Mouse (Mus musculus) lung, adult 2 months (tissue): ENCODE data around the gene Prpf40a. TPM values are rescaled to one million over a fixed set of nuclear protein-coding genes. Genes with fewer than 3 reads are reported as not detected.

Source experiments
- DNase-seq: peaks from one replicate; pipeline ENCODE4 v3.0.0; 2022
- H3K4me1 ChIP-seq: fragments of 200-500 bp; 2 replicates; pipeline ENCODE4 v1.6.1; 2011; ENCODE audit warnings: low read length; ENCODE audit not compliant: control insufficient read depth, insufficient read depth
- H3K4me3 ChIP-seq: fragments of 200-500 bp; replicated peaks from 2 replicates; pipeline ENCODE3; 2011; ENCODE audit warnings: low read depth, mild to moderate bottlenecking, control low read depth, low read length; ENCODE audit errors: extremely low read depth
- CTCF ChIP-seq: fragments of 200-500 bp; IDR thresholded peaks from 2 replicates; pipeline ENCODE4 v1.5.1; 2011; ENCODE audit warnings: mild to moderate bottlenecking, low read length, control low read depth; ENCODE audit not compliant: insufficient read depth
- POLR2A ChIP-seq: fragments of 200-500 bp; IDR thresholded peaks from 2 replicates; pipeline ENCODE4 v1.6.1; 2011; ENCODE audit warnings: low read depth, mild to moderate bottlenecking, control low read depth, low read length, borderline replicate concordance; ENCODE audit errors: extremely low read depth
- WGBS: fragments of 180-500 bp; shearing (Covaris S2); methylation state at CpG from one replicate; pipeline ENCODE4 v1.1.7; 2018; 5-methylcytosine and 5-hydroxymethylcytosine counted together
- polyA plus RNA-seq: library from polyadenylated mRNA; depleted of rRNA; stranded (reverse); fragments of >200 nt; gene quantifications from 2 replicates; pipeline ENCODE4 v1.2.3, GENCODE M21; 2012

Prpf40a gene
- polyA plus RNA-seq, 1 experiment = 21.6 TPM

DNA sequence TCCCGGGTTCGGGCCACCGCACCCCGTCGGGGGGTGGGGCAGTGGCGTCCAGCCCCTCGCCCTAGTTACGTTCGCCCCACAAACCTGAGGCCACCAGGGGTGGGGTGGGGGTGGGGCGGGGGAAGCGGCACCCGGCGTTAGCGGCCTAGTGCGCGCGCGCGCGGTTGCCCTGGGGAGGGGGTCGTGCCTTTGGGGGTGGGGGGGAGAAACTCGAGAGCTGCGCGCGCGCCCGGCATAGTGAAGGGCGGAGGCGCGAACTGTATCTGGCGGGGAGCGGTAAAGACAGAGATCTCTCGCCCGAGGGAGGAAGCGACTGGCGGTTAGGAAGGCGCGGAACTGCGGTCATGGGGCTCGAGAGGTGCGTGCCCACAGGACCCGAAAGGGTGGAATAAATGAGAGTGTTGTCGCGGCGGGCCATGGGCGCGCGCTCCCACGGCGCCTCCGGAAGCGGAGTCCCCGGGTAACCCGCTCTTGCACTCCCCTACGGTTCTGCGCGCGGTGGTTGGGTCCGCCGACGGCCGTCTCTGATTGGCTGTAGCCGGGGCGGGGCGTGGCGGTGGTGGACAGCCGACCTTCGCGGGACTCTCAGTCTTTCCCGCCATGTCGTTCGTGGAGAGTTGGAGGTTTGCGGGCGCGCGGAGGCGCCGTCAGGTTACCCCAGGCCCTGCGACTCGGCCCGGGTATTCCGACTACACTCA, 588 bp upstream of the Prpf40a start, which contains the start of gene Arl6ip6:
Gene Arl6ip6, plus strand, starts transcription at position 204 of the 698 bp plus-strand sequence.
- DNase-seq = peak; percentile 99
- TF ChIP-seq CTCF (no peak), POLR2A (peak; percentile 70; the same call in 1 of the 2 replicates)
- Histone ChIP-seq H3K4me3 (peak within 1 kb of the TSS; percentile 95), H3K4me1 (peaks cover 3% of the 10 kb centered on the region; the same call in 1 of the 2 replicates)
- WGBS = under 1% methylated on average over 69 of the region's 82 CpGs

DNA sequence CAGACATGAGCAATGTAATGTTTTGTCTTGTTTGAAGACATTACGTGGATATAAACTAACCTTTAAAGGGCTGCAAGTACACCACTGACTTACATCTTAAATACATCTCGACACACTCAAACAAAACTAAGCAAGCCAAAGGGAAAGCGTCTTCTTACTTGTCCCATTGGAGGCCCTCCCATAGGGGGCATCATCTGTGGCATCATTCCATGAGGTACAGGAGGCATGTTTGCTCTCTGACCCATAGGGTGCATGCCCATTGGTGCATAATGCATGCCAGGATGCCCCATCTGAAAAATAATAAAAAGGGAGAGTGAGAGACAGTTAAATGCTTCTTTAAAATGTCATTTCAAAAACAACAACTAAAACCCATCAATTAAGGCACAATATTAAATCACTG, 1.3 kb downstream of the Prpf40a start:
- no peak for DNase-seq
- Histone ChIP-seq H3K4me3 (no peak overlapping the region), H3K4me1 (peaks cover 3% of the 10 kb centered on the region; the same call in 1 of the 2 replicates)
- WGBS = 68% methylated on average over 3 of the region's 3 CpGs
- TF ChIP-seq POLR2A (no peak), CTCF (no peak)

DNA sequence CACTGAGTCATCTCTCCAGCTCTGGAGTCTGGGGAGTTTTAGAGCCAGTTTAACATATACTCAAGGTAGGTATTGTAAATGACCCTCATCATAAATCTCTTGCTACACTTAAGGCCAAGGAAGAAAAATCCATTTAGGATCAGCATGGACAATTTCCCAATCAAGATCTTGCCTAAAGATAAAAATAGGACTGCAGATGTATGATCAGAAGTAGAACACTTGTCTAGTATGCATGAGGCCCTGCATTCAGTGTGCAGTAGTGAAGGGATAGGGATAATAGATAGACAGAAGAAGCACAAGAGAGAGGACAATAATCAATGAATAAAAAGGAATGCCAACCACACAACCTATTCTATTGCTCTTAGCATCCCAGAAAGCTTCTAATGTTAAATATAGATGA, 11.2 kb downstream of the Prpf40a start:
- TF ChIP-seq POLR2A = no peak
- TF ChIP-seq CTCF = no peak

GRCm38 (mm10) chr2:53178966-53179365, 12.1 kb downstream of the Prpf40a start:
- DNase-seq = no peak
- H3K4me3 ChIP-seq = no peak overlapping the region
- TF ChIP-seq POLR2A (no peak), CTCF (no peak)
- WGBS = 57% methylated on average over 3 of the region's 3 CpGs
- no peaks in the 10 kb centered on the region for H3K4me1 ChIP-seq

More for the DNA sequence above, 11.2 kb downstream of the Prpf40a start:
- Histone ChIP-seq H3K4me3 (no peak overlapping the region), H3K4me1 (no peaks in the 10 kb centered on the region)
- DNase-seq = no peak

- Histone ChIP-seq H3K4me3 (no peak overlapping the region), H3K4me1 (no peaks in the 10 kb centered on the region)
- TF ChIP-seq POLR2A = no peak
- TF ChIP-seq CTCF = no peak
- no peak for DNase-seq
These were observed 17.1 kb downstream of the Prpf40a start for GRCm38 (mm10) chr2:53173966-53174365.

DNA sequence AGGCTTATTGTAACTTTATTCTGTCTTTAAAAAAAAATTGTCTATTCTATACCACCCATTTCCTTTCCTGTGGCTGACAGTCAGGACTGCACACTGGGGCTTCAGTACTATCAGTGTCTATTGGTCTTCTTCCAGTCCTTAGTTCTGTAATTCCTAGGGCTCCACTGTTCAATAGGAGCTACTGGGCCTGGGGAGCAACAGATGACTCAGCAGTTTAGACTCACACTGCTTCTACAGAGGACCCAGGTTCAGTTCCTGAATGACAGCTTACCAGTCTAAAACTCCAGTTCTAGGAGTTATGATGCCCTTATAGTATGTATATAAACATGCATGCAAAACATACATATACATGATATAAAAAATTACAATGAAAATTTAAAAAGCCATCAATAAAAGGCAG, 44.2 kb downstream of the Prpf40a start:
- TF ChIP-seq CTCF = no peak
- TF ChIP-seq POLR2A = no peak
- no peak overlapping the region for H3K4me3 ChIP-seq
- DNase-seq = no peak
- no peaks in the 10 kb centered on the region for H3K4me1 ChIP-seq

- Histone ChIP-seq H3K4me1 (no peaks in the 10 kb centered on the region), H3K4me3 (no peak overlapping the region)
- WGBS = 95% methylated on average over 9 of the region's 9 CpGs
- TF ChIP-seq POLR2A (no peak), CTCF (no peak)
- DNase-seq = no peak
These were observed 59.5 kb downstream of the Prpf40a start for GRCm38 (mm10) chr2:53131567-53131966.

DNA sequence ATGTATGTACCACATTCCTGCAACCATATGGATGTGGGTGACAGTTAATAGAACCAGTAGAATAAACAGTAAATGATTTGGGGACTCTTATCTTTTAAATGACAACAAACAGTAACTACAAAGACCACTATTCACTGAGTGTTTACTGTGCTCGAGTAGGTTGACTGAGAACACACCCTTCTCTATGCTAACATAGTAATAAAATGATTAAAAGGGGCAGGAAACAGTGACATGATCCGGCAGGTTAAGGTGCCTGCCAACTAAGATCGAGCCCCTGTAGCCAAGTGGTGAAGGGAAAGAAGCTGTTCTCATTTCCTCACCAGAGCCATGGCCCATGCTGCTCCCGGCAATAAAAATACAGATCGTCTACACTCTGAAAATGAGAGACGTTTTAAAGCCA, 62.0 kb downstream of the Prpf40a start:
- Histone ChIP-seq H3K4me3 (no peak overlapping the region), H3K4me1 (no peaks in the 10 kb centered on the region)
- 55% methylated on average over 6 of the region's 6 CpGs for WGBS
- no peak for TF ChIP-seq POLR2A
- no peak for TF ChIP-seq CTCF
- DNase-seq = no peak

GRCm38 (mm10) chr2:53125998-53126397, 65.1 kb downstream of the Prpf40a start:
- WGBS = 80% methylated on average over 3 of the region's 3 CpGs
- peak; percentile 34; the same call in 1 of the 2 replicates for TF ChIP-seq CTCF
- TF ChIP-seq POLR2A = no peak
- no peak overlapping the region for H3K4me3 ChIP-seq
- DNase-seq = no peak
- no peaks in the 10 kb centered on the region for H3K4me1 ChIP-seq

GRCm38 (mm10) chr2:53121797-53122196, 69.3 kb downstream of the Prpf40a start:
- TF ChIP-seq CTCF (no peak), POLR2A (no peak)
- Histone ChIP-seq H3K4me1 (no peaks in the 10 kb centered on the region), H3K4me3 (no peak overlapping the region)
- WGBS = 61% methylated on average over 5 of the region's 5 CpGs
- DNase-seq = peak; percentile 9
